Mouse (Mus musculus): Measurements from ENCODE around the gene Hsd3b4. TPM values are rescaled to one million over a fixed set of nuclear protein-coding genes. Genes with fewer than 3 reads are reported as not detected.
"Not testable (repeated sequence)": the region's sequence is repeated elsewhere in the genome, so short reads cannot be mapped to it uniquely, and the experiment has no call there.

The Hsd3b4 gene
- polyA plus RNA-seq, 1 experiment from 2014 or later = not detected

GRCm38 (mm10) chr3:98496762-98497161 lies 13.6 kb downstream of the Hsd3b4 start:
- no CpG with 5 or more reads among the region's 2 CpGs for WGBS
- H3K27me3 ChIP-seq (replicated peaks; ENCODE audit: insufficient read depth, low read length); H3K9me3 ChIP-seq (ENCODE audit: low read length); H3K9ac ChIP-seq (replicated peaks; ENCODE audit: low read depth); H3K4me2 ChIP-seq (replicated peaks; ENCODE audit: low read depth, low read length); ATAC-seq; DNase-seq (ENCODE audit: low spot score); H3K36me3 ChIP-seq (ENCODE audit: insufficient read depth, low read length); H3K27ac ChIP-seq (ENCODE audit: low read length); H3K4me1 ChIP-seq (ENCODE audit: insufficient read depth, low read depth, low read length); H3K4me3 ChIP-seq (ENCODE audit: low read depth, low read length): not testable (repeated sequence)

GRCm38 (mm10) chr3:98495055-98495454 lies 15.3 kb downstream of the Hsd3b4 start:
- not testable (repeated sequence) for H3K4me1 ChIP-seq (ENCODE audit: insufficient read depth, low read depth, low read length); H3K4me2 ChIP-seq (replicated peaks; ENCODE audit: low read depth, low read length); ATAC-seq; H3K36me3 ChIP-seq (ENCODE audit: insufficient read depth, low read length); H3K4me3 ChIP-seq (ENCODE audit: low read depth, low read length); DNase-seq (ENCODE audit: low spot score); H3K9ac ChIP-seq (replicated peaks; ENCODE audit: low read depth); H3K9me3 ChIP-seq (ENCODE audit: low read length); H3K27me3 ChIP-seq (replicated peaks; ENCODE audit: insufficient read depth, low read length); H3K27ac ChIP-seq (ENCODE audit: low read length)

- ATAC-seq; H3K9me3 ChIP-seq (ENCODE audit: low read length); H3K4me1 ChIP-seq (ENCODE audit: insufficient read depth, low read depth, low read length); H3K36me3 ChIP-seq (ENCODE audit: insufficient read depth, low read length); H3K27ac ChIP-seq (ENCODE audit: low read length); H3K4me3 ChIP-seq (ENCODE audit: low read depth, low read length); H3K9ac ChIP-seq (replicated peaks; ENCODE audit: low read depth); DNase-seq (ENCODE audit: low spot score); H3K4me2 ChIP-seq (replicated peaks; ENCODE audit: low read depth, low read length); H3K27me3 ChIP-seq (replicated peaks; ENCODE audit: insufficient read depth, low read length): not testable (repeated sequence)
Measured at GRCm38 (mm10) chr3:98494184-98494583, 16.1 kb downstream of the Hsd3b4 start.

DNA sequence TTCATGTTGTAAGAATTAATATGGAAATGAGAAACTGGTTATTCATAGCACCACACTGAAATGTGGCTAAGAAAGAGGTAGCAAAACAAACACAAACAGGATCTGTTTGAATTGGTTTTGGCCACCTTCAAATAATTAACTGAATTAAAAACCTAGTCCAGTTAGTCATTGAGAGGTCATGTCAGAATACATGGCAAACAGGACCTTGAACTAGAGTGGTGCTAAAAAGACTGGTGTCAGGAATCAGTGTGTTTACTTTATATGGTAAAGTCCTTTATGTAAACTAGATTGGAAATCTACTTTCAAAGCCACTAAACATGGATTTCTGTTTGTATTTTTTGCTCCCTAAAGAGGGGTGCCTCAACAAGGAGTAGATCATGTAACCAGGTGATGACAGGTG lies 38.8 kb downstream of the Hsd3b4 start:
- not testable (repeated sequence) for DNase-seq (ENCODE audit: low spot score); H3K9me3 ChIP-seq (ENCODE audit: low read length); H3K4me2 ChIP-seq (replicated peaks; ENCODE audit: low read depth, low read length); ATAC-seq; H3K27me3 ChIP-seq (replicated peaks; ENCODE audit: insufficient read depth, low read length); H3K4me3 ChIP-seq (ENCODE audit: low read depth, low read length); H3K4me1 ChIP-seq (ENCODE audit: insufficient read depth, low read depth, low read length); H3K36me3 ChIP-seq (ENCODE audit: insufficient read depth, low read length); H3K9ac ChIP-seq (replicated peaks; ENCODE audit: low read depth); H3K27ac ChIP-seq (ENCODE audit: low read length)

GRCm38 (mm10) chr3:98471057-98471456 lies 39.3 kb downstream of the Hsd3b4 start:
- not testable (repeated sequence) for H3K4me3 ChIP-seq (ENCODE audit: low read depth, low read length); H3K27ac ChIP-seq (ENCODE audit: low read length); H3K4me1 ChIP-seq (ENCODE audit: insufficient read depth, low read depth, low read length); DNase-seq (ENCODE audit: low spot score); H3K36me3 ChIP-seq (ENCODE audit: insufficient read depth, low read length); H3K4me2 ChIP-seq (replicated peaks; ENCODE audit: low read depth, low read length); H3K27me3 ChIP-seq (replicated peaks; ENCODE audit: insufficient read depth, low read length); ATAC-seq; H3K9ac ChIP-seq (replicated peaks; ENCODE audit: low read depth); H3K9me3 ChIP-seq (ENCODE audit: low read length)
- WGBS = no CpG with 5 or more reads among the region's 1 CpGs

DNA sequence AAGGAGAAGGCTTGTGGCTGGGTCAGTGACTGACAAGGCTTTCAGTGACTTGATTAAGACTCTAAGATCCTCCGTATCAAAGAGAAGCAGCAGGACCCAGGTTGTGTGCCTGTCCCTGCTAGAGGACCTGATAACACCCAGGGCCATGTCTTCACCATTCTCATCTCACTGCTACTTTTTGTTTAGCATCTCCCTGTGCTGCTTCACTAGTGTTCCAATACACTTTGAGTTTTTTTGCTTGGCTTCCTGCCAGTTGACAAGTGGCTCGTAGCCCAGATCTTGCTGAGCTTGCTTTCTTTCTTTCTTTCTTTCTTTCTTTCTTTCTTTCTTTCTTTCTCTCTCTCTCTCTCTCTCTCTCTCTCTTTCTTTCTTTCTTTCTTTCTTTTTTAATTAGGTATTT lies 41.0 kb downstream of the Hsd3b4 start:
- not testable (repeated sequence) for H3K27me3 ChIP-seq (replicated peaks; ENCODE audit: insufficient read depth, low read length); H3K4me2 ChIP-seq (replicated peaks; ENCODE audit: low read depth, low read length); H3K27ac ChIP-seq (ENCODE audit: low read length); DNase-seq (ENCODE audit: low spot score); H3K36me3 ChIP-seq (ENCODE audit: insufficient read depth, low read length); H3K4me1 ChIP-seq (ENCODE audit: insufficient read depth, low read depth, low read length); H3K4me3 ChIP-seq (ENCODE audit: low read depth, low read length); H3K9me3 ChIP-seq (ENCODE audit: low read length); ATAC-seq; H3K9ac ChIP-seq (replicated peaks; ENCODE audit: low read depth)
- WGBS = 0% methylated on average over 1 of the region's 2 CpGs

DNA sequence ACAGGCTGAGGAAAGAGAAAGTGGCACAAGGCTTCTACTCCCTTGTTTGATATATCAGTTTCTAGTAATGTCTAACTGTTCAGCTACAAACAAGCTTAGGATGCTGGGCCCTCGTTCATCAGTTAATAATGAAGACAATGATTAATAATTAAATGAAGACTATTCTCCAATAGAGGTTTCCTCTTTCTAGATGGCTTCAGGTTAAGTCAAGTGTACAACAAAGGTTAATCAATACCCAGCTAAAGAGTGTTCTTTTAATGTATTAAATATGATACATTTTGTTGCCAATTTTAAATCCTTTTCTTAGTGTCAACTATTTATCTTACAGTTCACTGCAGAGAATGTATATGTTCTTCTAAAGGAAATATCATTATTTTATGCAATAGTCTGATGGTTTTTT lies 53.3 kb downstream of the Hsd3b4 start, which contains the start of gene Gm4450:
Gm4450 (minus strand) TSS at position 101 of the 400 bp plus-strand sequence.
- not testable (repeated sequence) for H3K9me3 ChIP-seq (ENCODE audit: low read length); H3K27ac ChIP-seq (ENCODE audit: low read length); H3K9ac ChIP-seq (replicated peaks; ENCODE audit: low read depth); H3K4me3 ChIP-seq (ENCODE audit: low read depth, low read length); H3K27me3 ChIP-seq (replicated peaks; ENCODE audit: insufficient read depth, low read length); H3K36me3 ChIP-seq (ENCODE audit: insufficient read depth, low read length); H3K4me1 ChIP-seq (ENCODE audit: insufficient read depth, low read depth, low read length); ATAC-seq; H3K4me2 ChIP-seq (replicated peaks; ENCODE audit: low read depth, low read length); DNase-seq (ENCODE audit: low spot score)
- WGBS = no CpG with 5 or more reads among the region's 1 CpGs

- not testable (repeated sequence) for H3K36me3 ChIP-seq (ENCODE audit: insufficient read depth, low read length); DNase-seq (ENCODE audit: low spot score); H3K9me3 ChIP-seq (ENCODE audit: low read length); H3K4me2 ChIP-seq (replicated peaks; ENCODE audit: low read depth, low read length); ATAC-seq; H3K27me3 ChIP-seq (replicated peaks; ENCODE audit: insufficient read depth, low read length); H3K4me1 ChIP-seq (ENCODE audit: insufficient read depth, low read depth, low read length); H3K9ac ChIP-seq (replicated peaks; ENCODE audit: low read depth); H3K27ac ChIP-seq (ENCODE audit: low read length); H3K4me3 ChIP-seq (ENCODE audit: low read depth, low read length)
- 45% methylated on average over 5 of the region's 5 CpGs for WGBS
Measured at GRCm38 (mm10) chr3:98453786-98454185, 56.5 kb downstream of the Hsd3b4 start.

Other genes with a start within 250 kb of the Hsd3b4 start
- gene Hmgcs2, start 230.1 kb downstream of the Hsd3b4 start, polyA plus RNA-seq (2015; fragmentation: Nextera tagmentation; extraction: Ambion mirVana) = 12.8 and 34.0 TPM in 2 replicates
- gene Phgdh, start 170.5 kb downstream of the Hsd3b4 start, polyA plus RNA-seq (2015; fragmentation: Nextera tagmentation; extraction: Ambion mirVana) = 12.1 and 15.1 TPM in 2 replicates
- 9.2 and 10.6 TPM in 2 replicates for gene Zfp697, start 128.1 kb downstream of the Hsd3b4 start, polyA plus RNA-seq (2015; fragmentation: Nextera tagmentation; extraction: Ambion mirVana)
- gene Gm4450, start 53.4 kb downstream of the Hsd3b4 start, polyA plus RNA-seq (2015; fragmentation: Nextera tagmentation; extraction: Ambion mirVana) = not detected in 2 replicates
- gene Gm10681, start 78.3 kb upstream of the Hsd3b4 start, polyA plus RNA-seq (2015; fragmentation: Nextera tagmentation; extraction: Ambion mirVana) = not detected in 2 replicates
- gene Hsd3b5, start 119.7 kb upstream of the Hsd3b4 start, polyA plus RNA-seq (2015; fragmentation: Nextera tagmentation; extraction: Ambion mirVana) = not detected in 2 replicates
- 0.05 TPM in 1 of 2 replicates, not detected in the other for gene Hsd3b2, start 214.0 kb upstream of the Hsd3b4 start, polyA plus RNA-seq (2015; fragmentation: Nextera tagmentation; extraction: Ambion mirVana)